In genomic region chr13:42174827-42175420, GRCm38 (mm10) we compare ENCODE assay signal across 10 mouse cellular contexts.
DNase-seq lines count a peak whose midpoint lies in the region; ATAC-seq and TF ChIP-seq lines count a peak whose summit lies in the region.
"Had no signal": no experiment of that assay in that cellular context is flagged by ENCODE, and none has a peak within 500 bp of the region (broad histone marks: within the 10 kb centered on the region; RNA-seq: fewer than 3 reads in every experiment).

No protein-coding gene starts in this region.

- H3K9ac ChIP-seq in liver, embryonic 14.5 days (replicated peaks) = no peak overlapping the region
- H3K9ac ChIP-seq in liver, embryonic 12.5 days = no peak overlapping the region
- H3K9ac ChIP-seq in embryonic facial prominence, embryonic 14.5 days (ENCODE audit: low read depth, low read length) = no peak overlapping the region
- H3K9ac ChIP-seq: lung, embryonic 15.5 days had no signal

- WGBS in cerebellum, adult 2 months = 43% methylated on average over 3 of the region's 3 CpGs
- WGBS in liver, embryonic 14.5 days (ENCODE audit: insufficient replicate concordance) = 50% methylated on average over 3 of the region's 3 CpGs
- WGBS in liver, embryonic 12.5 days (ENCODE audit: insufficient replicate concordance) = 53% methylated on average over 3 of the region's 3 CpGs
- WGBS in embryonic facial prominence, embryonic 14.5 days = 49% methylated on average over 3 of the region's 3 CpGs

- no peak overlapping the region for H3K27ac ChIP-seq in cerebellum, adult 2 months (ENCODE audit: insufficient read depth, low read length)
- no peak overlapping the region for H3K27ac ChIP-seq in liver, embryonic 14.5 days
- H3K27ac ChIP-seq in liver, embryonic 12.5 days = no peak overlapping the region
- no peak overlapping the region for H3K27ac ChIP-seq in embryonic facial prominence, embryonic 14.5 days (replicated peaks; ENCODE audit: low read depth, low read length)
- H3K27ac ChIP-seq: lung, embryonic 15.5 days had no signal

- no peak for DNase-seq in cerebellum, adult 2 months
- DNase-seq in liver, embryonic 14.5 days (ENCODE audit: low read depth in 3 of 3, low spot score in 3 of 3) = no peak
- peak; percentile 44 for DNase-seq in embryonic facial prominence, embryonic 14.5 days (ENCODE audit: low spot score)
- DNase-seq in left cerebral cortex, postnatal 36 days (ENCODE audit: low spot score in 2 of 2) = peak; percentile 31 to 35
- peak; percentile 26 for DNase-seq in telencephalon, adult 2 months (ENCODE audit: low read depth, low spot score)
- no peak for DNase-seq in gastrocnemius, postnatal 25 days

- H3K4me2 ChIP-seq in liver, embryonic 14.5 days (ENCODE audit: low read depth) = no peak overlapping the region
- no peak overlapping the region for H3K4me2 ChIP-seq in liver, embryonic 12.5 days
- no peak overlapping the region for H3K4me2 ChIP-seq in embryonic facial prominence, embryonic 14.5 days (ENCODE audit: low read depth, low read length)
- H3K4me2 ChIP-seq: lung, embryonic 15.5 days had no signal

- no peak overlapping the region for H3K4me3 ChIP-seq in cerebellum, adult 2 months (replicated peaks; ENCODE audit: insufficient read depth, low read depth, low read length)
- H3K4me3 ChIP-seq in liver, embryonic 14.5 days (ENCODE audit: insufficient read depth in 1 of 2, low read depth in 2 of 2, low read length in 2 of 2) = no peak overlapping the region
- no peak overlapping the region for H3K4me3 ChIP-seq in liver, embryonic 12.5 days
- H3K4me3 ChIP-seq in embryonic facial prominence, embryonic 14.5 days (ENCODE audit: low read depth, low read length) = no peak overlapping the region
- H3K4me3 ChIP-seq: erythroblast, embryonic 14.5 days; lung, embryonic 15.5 days had no signal

- no peaks in the 10 kb centered on the region for H3K36me3 ChIP-seq in liver, embryonic 14.5 days (replicated peaks; ENCODE audit: control insufficient read depth, insufficient read depth, low read depth)
- peaks cover 16% of the 10 kb centered on the region for H3K36me3 ChIP-seq in liver, embryonic 12.5 days
- H3K36me3 ChIP-seq in embryonic facial prominence, embryonic 14.5 days (ENCODE audit: control insufficient read depth, insufficient read depth, low read length) = peaks cover 25% of the 10 kb centered on the region; the same call in 1 of the 2 replicates

- no peak for TF ChIP-seq EP300 in liver, embryonic 14.5 days (IDR thresholded peaks at IDR 0.05; ENCODE audit: low read depth)

- H3K4me1 ChIP-seq in cerebellum, adult 2 months (ENCODE audit: control insufficient read depth, insufficient read depth, low read length) = no peaks in the 10 kb centered on the region
- no peaks in the 10 kb centered on the region for H3K4me1 ChIP-seq in liver, embryonic 14.5 days (replicated peaks; ENCODE audit: control insufficient read depth in 2 of 2, insufficient read depth in 2 of 2, low read length in 1 of 2)
- no peaks in the 10 kb centered on the region for H3K4me1 ChIP-seq in liver, embryonic 12.5 days
- H3K4me1 ChIP-seq in embryonic facial prominence, embryonic 14.5 days (ENCODE audit: control insufficient read depth, insufficient read depth, low read length) = no peaks in the 10 kb centered on the region
- H3K4me1 ChIP-seq: lung, embryonic 15.5 days had no signal

- H3K9me3 ChIP-seq in liver, embryonic 14.5 days (ENCODE audit: control insufficient read depth, low read length) = no peaks in the 10 kb centered on the region
- no peaks in the 10 kb centered on the region for H3K9me3 ChIP-seq in liver, embryonic 12.5 days (replicated peaks)
- no peaks in the 10 kb centered on the region for H3K9me3 ChIP-seq in embryonic facial prominence, embryonic 14.5 days (ENCODE audit: control insufficient read depth, low read length)
- H3K9me3 ChIP-seq: lung, embryonic 15.5 days had no signal

- TF ChIP-seq POLR2A in cerebellum, adult 2 months (IDR thresholded peaks at IDR 0.05; ENCODE audit: borderline replicate concordance, insufficient read depth, low read length) = no peak

- intact Hi-C loops in left cerebral cortex, postnatal 36 days (cut with DNase I) = loop anchor here (5.0 kb wide), 1 partner anchor 127 kb away; the partner anchor contains the start of gene Edn1

- no peak for ATAC-seq in cerebellum, adult (ENCODE audit: insufficient number of reproducible peaks, low FRiP score, low TSS enrichment)
- ATAC-seq in liver, embryonic 14.5 days (ENCODE audit: insufficient read depth) = no peak
- no peak for ATAC-seq in liver, embryonic 12.5 days
- ATAC-seq in embryonic facial prominence, embryonic 14.5 days (ENCODE audit: low read depth) = no peak

- 0 out of 2 replicates have a peak, but pooled peaks have one; percentile 28 for TF ChIP-seq CTCF in cerebellum, adult 2 months (IDR thresholded peaks at IDR 0.05; ENCODE audit: borderline replicate concordance, insufficient read depth, low read depth, low read length)
- TF ChIP-seq CTCF in liver, embryonic 14.5 days (IDR thresholded peaks at IDR 0.05; ENCODE audit: low read depth) = peak; percentile 55

- H3K27me3 ChIP-seq in cerebellum, adult 2 months (ENCODE audit: control insufficient read depth, insufficient read depth, low read length) = no peaks in the 10 kb centered on the region
- H3K27me3 ChIP-seq in liver, embryonic 14.5 days (ENCODE audit: control insufficient read depth, insufficient read depth, low read length) = no peaks in the 10 kb centered on the region
- H3K27me3 ChIP-seq in liver, embryonic 12.5 days (replicated peaks) = no peaks in the 10 kb centered on the region
- H3K27me3 ChIP-seq in embryonic facial prominence, embryonic 14.5 days (replicated peaks; ENCODE audit: control insufficient read depth, insufficient read depth, low read length) = no peaks in the 10 kb centered on the region
- H3K27me3 ChIP-seq: lung, embryonic 15.5 days had no signal

Comparison
In these comparisons a context has a peak if more than half of its experiments do, and no peak if none do; other contexts are left out.
1. DNase-seq: peak in embryonic facial prominence, embryonic 14.5 days (single experiment), left cerebral cortex, postnatal 36 days (2 of 2) and telencephalon, adult 2 months (single experiment); none in cerebellum, adult 2 months (0 of 2), liver, embryonic 14.5 days (0 of 3) and gastrocnemius, postnatal 25 days (single experiment).